Mouse (Mus musculus) embryonic facial prominence, embryonic 13.5 days (tissue): Measurements from ENCODE around the gene Klk1b1. TPM values are rescaled to one million over a fixed set of nuclear protein-coding genes. Genes with fewer than 3 reads are reported as not detected.
"Not testable (repeated sequence)": the region's sequence is repeated elsewhere in the genome, so short reads cannot be mapped to it uniquely, and the experiment has no call there.

ENCODE experiments used
- ATAC-seq: fragments of 200-750 bp; cut with Nextera tagmentation; 2 replicates; pipeline ENCODE4 v1.8.0; 2017; ENCODE audit warnings: low read depth; ENCODE audit not compliant: insufficient number of reproducible peaks, insufficient read depth, low FRiP score, low TSS enrichment
- H3K27ac ChIP-seq: fragments of 300-500 bp; sonication (generic); 2 replicates; pipeline ENCODE4 v1.5.1; 2015; ENCODE audit warnings: moderate library complexity, mild to moderate bottlenecking, inconsistent platforms
- H3K27me3 ChIP-seq: fragments of 300-500 bp; sonication (generic); 2 replicates; pipeline ENCODE4 v1.6.1; 2015; ENCODE audit warnings: mild to moderate bottlenecking, inconsistent platforms
- H3K36me3 ChIP-seq: fragments of 300-500 bp; sonication (generic); 2 replicates; pipeline ENCODE4 v1.6.1; 2015; ENCODE audit warnings: mild to moderate bottlenecking, inconsistent platforms
- H3K4me1 ChIP-seq: fragments of 300-500 bp; sonication (generic); 2 replicates; pipeline ENCODE4 v1.6.1; 2015; ENCODE audit warnings: inconsistent platforms
- H3K4me2 ChIP-seq: fragments of 300-500 bp; sonication (generic); 2 replicates; pipeline ENCODE4 v1.6.1; 2015; ENCODE audit warnings: moderate library complexity, mild to moderate bottlenecking, inconsistent platforms
- H3K4me3 ChIP-seq: fragments of 300-500 bp; sonication (generic); 2 replicates; pipeline ENCODE4 v1.5.1; 2015; ENCODE audit warnings: mild to moderate bottlenecking, inconsistent platforms
- H3K9ac ChIP-seq: fragments of 300-500 bp; sonication (generic); 2 replicates; pipeline ENCODE4 v1.6.1; 2015; ENCODE audit warnings: mild to moderate bottlenecking, inconsistent platforms
- H3K9me3 ChIP-seq: fragments of 300-500 bp; sonication (generic); 2 replicates; pipeline ENCODE4 v1.6.1; 2016; ENCODE audit warnings: inconsistent platforms
- WGBS: fragments of 180-500 bp; shearing (Covaris S2); methylation state at CpG from one replicate; pipeline ENCODE4 v1.1.7; 2015; ENCODE audit warnings: mixed read lengths; 5-methylcytosine and 5-hydroxymethylcytosine counted together
- polyA plus RNA-seq: library from polyadenylated mRNA; unstranded; fragments of >200 nt; fragmentation: Nextera tagmentation; extraction: Ambion mirVana; gene quantifications from 2 replicates; pipeline ENCODE4 v1.2.1, GENCODE M21; 2015

Gene Klk1b1
- polyA plus RNA-seq, 1 experiment from 2014 or later = not detected

- H3K27ac ChIP-seq = not testable (repeated sequence)
- WGBS = 82% methylated on average over 6 of the region's 6 CpGs
Measured at GRCm38 (mm10) chr7:44014666-44015065, 48.1 kb downstream of the Klk1b1 start.

GRCm38 (mm10) chr7:44015071-44015470 lies 48.5 kb downstream of the Klk1b1 start:
- H3K4me3 ChIP-seq = no peak overlapping the region
- H3K4me2 ChIP-seq = no peak overlapping the region
- H3K27ac ChIP-seq = no peak overlapping the region
- no peak overlapping the region for H3K9ac ChIP-seq
- no peaks in the 10 kb centered on the region for H3K36me3 ChIP-seq
- H3K27me3 ChIP-seq = no peaks in the 10 kb centered on the region
- 87% methylated on average over 5 of the region's 5 CpGs for WGBS
- H3K9me3 ChIP-seq = no peaks in the 10 kb centered on the region
- no peak for ATAC-seq
- H3K4me1 ChIP-seq = no peaks in the 10 kb centered on the region

More at GRCm38 (mm10) chr7:44014666-44015065, 48.1 kb downstream of the Klk1b1 start:
- ATAC-seq, H3K36me3 ChIP-seq, H3K9ac ChIP-seq, H3K4me2 ChIP-seq, H3K4me1 ChIP-seq, H3K4me3 ChIP-seq, H3K9me3 ChIP-seq, H3K27me3 ChIP-seq: not testable (repeated sequence)

Other genes starting within 250 kb of the Klk1b1 start
- 0.25 TPM in 1 of 2 replicates, not detected in the other for gene Klk12, start 197.9 kb upstream of the Klk1b1 start, polyA plus RNA-seq
- gene Klk11, start 192.1 kb upstream of the Klk1b1 start, polyA plus RNA-seq = 1.3 and 3.0 TPM in 2 replicates
- 3.0 and 3.6 TPM in 2 replicates for gene Klk10, start 185.7 kb upstream of the Klk1b1 start, polyA plus RNA-seq
- gene Klk9, start 174.9 kb upstream of the Klk1b1 start, polyA plus RNA-seq = 0.46 and 0.83 TPM in 2 replicates
- 23.9 and 25.1 TPM in 2 replicates for gene Klk8, start 169.2 kb upstream of the Klk1b1 start, polyA plus RNA-seq
- gene Klk7, start 155.5 kb upstream of the Klk1b1 start, polyA plus RNA-seq = 0.35 TPM in 1 of 2 replicates, not detected in the other
- not detected in 2 replicates for gene Klk6, start 142.3 kb upstream of the Klk1b1 start, polyA plus RNA-seq
- 1.1 TPM in 1 of 2 replicates, not detected in the other for gene Klk5, start 124.8 kb upstream of the Klk1b1 start, polyA plus RNA-seq
- 0.44 TPM in 1 of 2 replicates, not detected in the other for gene Klk4, start 85.6 kb upstream of the Klk1b1 start, polyA plus RNA-seq
- gene Klk15, start 33.0 kb upstream of the Klk1b1 start, polyA plus RNA-seq = not detected in 2 replicates
- gene Klk1b8, start 16.1 kb upstream of the Klk1b1 start, polyA plus RNA-seq = not detected in 2 replicates
- gene Klk1b9, start 9.3 kb downstream of the Klk1b1 start, polyA plus RNA-seq = not detected in 2 replicates
- not detected in 2 replicates for gene Klk1b11, start 29.1 kb downstream of the Klk1b1 start, polyA plus RNA-seq
- not detected in 2 replicates for gene Klk1b26, start 45.4 kb downstream of the Klk1b1 start, polyA plus RNA-seq
- not detected in 2 replicates for gene Klk1b27, start 85.5 kb downstream of the Klk1b1 start, polyA plus RNA-seq
- gene Klk1b21, start 135.6 kb downstream of the Klk1b1 start, polyA plus RNA-seq = not detected in 2 replicates
- gene Klk1b22, start 145.9 kb downstream of the Klk1b1 start, polyA plus RNA-seq = not detected in 2 replicates
- not detected in 2 replicates for gene Klk1b16, start 170.0 kb downstream of the Klk1b1 start, polyA plus RNA-seq
- not detected in 2 replicates for gene Klk1b24, start 221.5 kb downstream of the Klk1b1 start, polyA plus RNA-seq
- not detected in 2 replicates for gene Klk1b3, start 231.4 kb downstream of the Klk1b1 start, polyA plus RNA-seq
- gene Klk1b4, start 240.7 kb downstream of the Klk1b1 start, polyA plus RNA-seq = not detected in 2 replicates
- not detected in 2 replicates for gene Klk1b5, start 249.2 kb downstream of the Klk1b1 start, polyA plus RNA-seq